ENCODE assay signal across 17 mouse cellular contexts in the genomic region with DNA sequence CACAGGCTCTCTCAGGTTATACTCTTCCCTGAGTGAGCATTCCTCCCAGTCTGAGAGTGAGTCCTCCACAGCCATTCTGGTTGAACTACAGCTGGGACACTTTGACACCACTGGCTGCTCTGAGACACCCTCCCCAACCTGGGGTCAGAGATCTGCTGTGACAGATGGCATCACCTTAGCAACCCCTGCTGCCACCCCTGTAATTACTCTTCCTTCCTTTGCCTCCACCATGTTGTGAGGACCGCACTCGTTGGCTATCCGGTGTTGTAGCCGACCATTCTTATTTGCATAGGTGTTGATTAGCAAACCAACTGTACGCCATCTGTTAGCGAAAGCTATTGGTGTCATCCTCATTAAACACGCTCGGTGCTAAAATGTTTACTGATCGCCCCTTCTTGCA.
DNase-seq lines count a peak whose midpoint lies in the region; ATAC-seq lines count a peak whose summit lies in the region.
"Had no signal": no experiment of that assay in that cellular context is flagged by ENCODE, and none has a peak within 500 bp of the region (broad histone marks: within the 10 kb centered on the region; RNA-seq: fewer than 3 reads in every experiment).

No protein-coding gene starts in this region.

- no peaks in the 10 kb centered on the region for H3K9me3 ChIP-seq in midbrain, embryonic 13.5 days
- no peaks in the 10 kb centered on the region for H3K9me3 ChIP-seq in midbrain, embryonic 14.5 days (ENCODE audit: control insufficient read depth, low read length)
- no peaks in the 10 kb centered on the region for H3K9me3 ChIP-seq in forebrain, embryonic 15.5 days
- H3K9me3 ChIP-seq: limb, embryonic 13.5 days; liver, embryonic 15.5 days had no signal

- H3K9ac ChIP-seq in midbrain, embryonic 13.5 days (replicated peaks): no peak overlapping the region
- no peak overlapping the region for H3K9ac ChIP-seq in midbrain, embryonic 14.5 days (replicated peaks; ENCODE audit: low read length)
- no peak overlapping the region for H3K9ac ChIP-seq in forebrain, embryonic 15.5 days (replicated peaks)
- H3K9ac ChIP-seq: limb, embryonic 13.5 days; liver, embryonic 15.5 days had no signal

- no peak overlapping the region for H3K4me2 ChIP-seq in midbrain, embryonic 13.5 days (replicated peaks)
- no peak overlapping the region for H3K4me2 ChIP-seq in midbrain, embryonic 14.5 days (ENCODE audit: low read length)
- H3K4me2 ChIP-seq in forebrain, embryonic 15.5 days (replicated peaks): no peak overlapping the region
- H3K4me2 ChIP-seq: heart, embryonic 11.5 days; limb, embryonic 13.5 days; liver, embryonic 15.5 days had no signal

- 0 out of 2 replicates have a peak, but pooled peaks have one; percentile 48 for ATAC-seq in midbrain, embryonic 13.5 days
- no peak for ATAC-seq in midbrain, embryonic 14.5 days (ENCODE audit: low FRiP score, low TSS enrichment)
- peak; percentile 60 for ATAC-seq in forebrain, embryonic 15.5 days (replicated peaks)
- ATAC-seq: intestine, embryonic 16.5 days had no signal

- 0 out of 2 replicates have a peak overlapping the region, but pooled peaks have one; percentile 9 for H3K27ac ChIP-seq in midbrain, embryonic 13.5 days
- H3K27ac ChIP-seq in midbrain, embryonic 14.5 days (replicated peaks; ENCODE audit: low read depth, low read length): no peak overlapping the region
- H3K27ac ChIP-seq in forebrain, embryonic 15.5 days (replicated peaks): peak overlapping the region; percentile 67
- H3K27ac ChIP-seq: limb, embryonic 13.5 days; liver, embryonic 15.5 days had no signal

- peaks cover 25% of the 10 kb centered on the region for H3K36me3 ChIP-seq in midbrain, embryonic 13.5 days
- peaks cover 18% of the 10 kb centered on the region for H3K36me3 ChIP-seq in midbrain, embryonic 14.5 days (ENCODE audit: control insufficient read depth, insufficient read depth, low read length)
- peaks cover 13% of the 10 kb centered on the region; the same call in 1 of the 2 replicates for H3K36me3 ChIP-seq in forebrain, embryonic 15.5 days
- H3K36me3 ChIP-seq: limb, embryonic 13.5 days; liver, embryonic 15.5 days had no signal

- H3K27me3 ChIP-seq in midbrain, embryonic 13.5 days: no peaks in the 10 kb centered on the region
- no peaks in the 10 kb centered on the region for H3K27me3 ChIP-seq in midbrain, embryonic 14.5 days (ENCODE audit: control insufficient read depth, insufficient read depth, low read length)
- no peaks in the 10 kb centered on the region for H3K27me3 ChIP-seq in forebrain, embryonic 15.5 days
- H3K27me3 ChIP-seq: liver, embryonic 15.5 days had no signal

- WGBS in midbrain, embryonic 13.5 days: 81% methylated on average over 9 of the region's 9 CpGs
- 91% methylated on average over 9 of the region's 9 CpGs for WGBS in midbrain, embryonic 14.5 days
- WGBS in forebrain, embryonic 15.5 days: 47% methylated on average over 9 of the region's 9 CpGs

- H3K4me3 ChIP-seq in midbrain, embryonic 13.5 days (replicated peaks): no peak overlapping the region
- H3K4me3 ChIP-seq in midbrain, embryonic 14.5 days (replicated peaks; ENCODE audit: low read depth, low read length): no peak overlapping the region
- no peak overlapping the region for H3K4me3 ChIP-seq in forebrain, embryonic 15.5 days
- H3K4me3 ChIP-seq: erythroblast, embryonic 14.5 days; limb, embryonic 13.5 days; liver, embryonic 15.5 days had no signal

- peak; percentile 79 for DNase-seq in heart, adult 11 months
- DNase-seq in heart, adult 18-20 months: no peak
- DNase-seq in midbrain, embryonic 14.5 days: no peak
- peak; percentile 50 for DNase-seq in skeletal muscle tissue, adult 2 months (ENCODE audit: low read depth, low spot score)
- no peak for DNase-seq in frontal cortex, postnatal 25 days (ENCODE audit: low spot score in 2 of 2)
- DNase-seq: adrenal gland, postnatal 14 days; cerebellum, adult 8-10 months; embryo, embryonic 11 days; lung, postnatal 10 days; right cerebral cortex, postnatal 25 days had no signal

- H3K4me1 ChIP-seq in midbrain, embryonic 13.5 days (replicated peaks): no peaks in the 10 kb centered on the region
- H3K4me1 ChIP-seq in midbrain, embryonic 14.5 days (ENCODE audit: control insufficient read depth, insufficient read depth, low read length): no peaks in the 10 kb centered on the region
- peaks cover 21% of the 10 kb centered on the region for H3K4me1 ChIP-seq in forebrain, embryonic 15.5 days
- H3K4me1 ChIP-seq: limb, embryonic 13.5 days; liver, embryonic 15.5 days had no signal

Comparison
In these comparisons a context has a peak if more than half of its experiments do, and no peak if none do; other contexts are left out.
1. DNase-seq: peak in heart, adult 11 months (single experiment) and skeletal muscle tissue, adult 2 months (single experiment); none in heart, adult 18-20 months (0 of 2), midbrain, embryonic 14.5 days (single experiment) and frontal cortex, postnatal 25 days (0 of 2).